Mouse (Mus musculus) olfactory bulb, adult 2 months (tissue): ENCODE measurements around the gene Adamtsl2.

Source experiments
- CTCF ChIP-seq: fragments of 200-500 bp; IDR thresholded peaks from 2 replicates; pipeline ENCODE4 v1.5.1; 2012; ENCODE audit warnings: low read depth, mild to moderate bottlenecking, low read length, moderate library complexity; ENCODE audit not compliant: insufficient read depth
- POLR2A ChIP-seq: fragments of 200-500 bp; IDR thresholded peaks from 2 replicates; pipeline ENCODE4 v1.6.1; 2012; ENCODE audit warnings: mild to moderate bottlenecking, low read depth, low read length, moderate library complexity; ENCODE audit not compliant: insufficient read depth

GRCm38 (mm10) chr2:27156596-27156995 is 77.4 kb downstream of the Adamtsl2 start:
- TF ChIP-seq CTCF (no peak), POLR2A (no peak)
